Mouse (Mus musculus) G1E-ER4 (cell line): ENCODE measurements around the gene Gm16181. TPM values are rescaled to one million over a fixed set of nuclear protein-coding genes. Genes with fewer than 3 reads are reported as not detected.

Experiments
- GATA1 ChIP-seq: IDR thresholded peaks from one replicate; pipeline ENCODE4 v1.8.0; 2012; ENCODE audit warnings: low read length, inconsistent platforms
- polyA plus RNA-seq: library from polyadenylated mRNA; stranded (reverse); fragments of >175 nt; gene quantifications from 2 replicates; pipeline ENCODE4 v1.2.3, GENCODE M21; 2012

Gene Gm16181
- not detected in 2 replicates for polyA plus RNA-seq

- no peak for TF ChIP-seq GATA1
Measured at GRCm38 (mm10) chr17:35220156-35220952, at the start of gene Gm16181. TSS of gene Gm16181 (plus strand) at chr17:35220834.

- no peak for TF ChIP-seq GATA1
Measured at GRCm38 (mm10) chr17:35172445-35173234, 48.0 kb upstream of the Gm16181 start.

DNA sequence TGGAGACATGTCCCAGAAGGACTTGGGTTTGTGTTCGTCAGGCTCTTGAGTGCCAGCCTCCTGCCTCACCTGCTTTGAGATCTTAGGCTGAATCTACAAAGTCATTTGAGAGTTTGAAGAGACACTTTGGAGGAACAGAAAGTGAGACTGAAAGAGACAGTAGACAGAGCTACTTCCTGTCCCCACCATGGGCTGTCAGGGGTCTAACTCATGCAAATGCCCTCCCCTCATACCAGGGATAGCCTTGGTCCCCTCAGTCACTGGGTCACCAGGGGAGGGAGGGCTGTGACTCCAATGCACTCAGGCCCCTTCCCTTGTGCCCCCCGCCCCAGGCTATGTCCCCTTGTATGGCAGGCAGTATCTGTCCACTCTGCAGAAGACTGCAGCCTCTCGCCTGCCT is 47.3 kb upstream of the Gm16181 start:
- no peak for TF ChIP-seq GATA1

- no peak for TF ChIP-seq GATA1
Measured at GRCm38 (mm10) chr17:35174201-35174977, 46.2 kb upstream of the Gm16181 start.

- no peak for TF ChIP-seq GATA1
Measured at GRCm38 (mm10) chr17:35175382-35175781, 45.3 kb upstream of the Gm16181 start.

- no peak for TF ChIP-seq GATA1
Measured at GRCm38 (mm10) chr17:35175968-35176367, 44.7 kb upstream of the Gm16181 start, which contains the start of gene Aif1. TSS of gene Aif1 (minus strand) at chr17:35176068.

GRCm38 (mm10) chr17:35178528-35178927 is 42.1 kb upstream of the Gm16181 start:
- no peak for TF ChIP-seq GATA1

- no peak for TF ChIP-seq GATA1
Measured at GRCm38 (mm10) chr17:35180093-35180492, 40.5 kb upstream of the Gm16181 start.

DNA sequence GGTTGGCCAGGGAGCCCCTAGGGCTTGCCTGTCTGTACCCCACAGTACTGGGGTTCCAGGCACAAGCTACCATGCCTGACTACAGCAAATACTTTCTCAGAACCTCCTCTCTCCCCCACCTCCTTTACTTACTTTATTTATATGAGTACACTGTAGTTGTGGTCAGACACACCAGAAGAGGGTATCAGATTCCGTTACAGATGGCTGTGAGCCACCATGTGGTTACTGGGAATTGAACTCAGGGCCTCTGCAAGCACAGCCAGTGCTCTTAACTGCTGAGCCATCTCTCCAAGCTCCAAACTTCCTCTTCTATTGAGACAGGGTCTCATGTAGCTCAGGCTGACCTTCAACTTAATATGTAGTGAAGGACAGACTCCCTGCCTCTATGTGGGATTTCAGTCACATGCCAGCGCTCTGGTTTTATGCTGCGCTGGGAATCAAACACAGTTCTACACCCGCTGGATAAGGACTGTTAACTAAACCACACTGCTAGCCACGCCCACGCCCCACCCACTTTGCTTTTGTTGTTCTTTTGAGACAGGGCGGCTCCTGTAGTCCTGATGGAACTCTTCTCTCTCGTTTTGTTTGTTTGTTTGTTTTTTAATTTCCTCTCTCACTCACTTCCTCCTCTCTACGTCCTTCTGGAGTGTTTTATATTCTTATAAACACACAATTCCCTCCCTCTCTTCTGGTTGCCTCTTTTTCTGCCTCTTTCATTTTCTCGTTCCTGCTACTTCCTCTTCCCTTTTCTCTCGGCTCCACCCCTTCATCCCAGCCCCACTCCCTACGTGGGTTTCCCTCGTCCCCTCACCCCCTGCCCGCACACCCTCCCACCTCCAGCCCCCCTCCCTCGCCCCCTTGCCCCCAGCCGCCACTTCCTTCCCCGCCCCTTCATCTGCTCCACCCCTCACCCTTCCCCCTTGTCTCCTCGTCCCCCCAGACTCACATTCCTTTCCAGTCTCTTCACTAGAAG is 34.7 kb upstream of the Gm16181 start:
- no peak for TF ChIP-seq GATA1

DNA sequence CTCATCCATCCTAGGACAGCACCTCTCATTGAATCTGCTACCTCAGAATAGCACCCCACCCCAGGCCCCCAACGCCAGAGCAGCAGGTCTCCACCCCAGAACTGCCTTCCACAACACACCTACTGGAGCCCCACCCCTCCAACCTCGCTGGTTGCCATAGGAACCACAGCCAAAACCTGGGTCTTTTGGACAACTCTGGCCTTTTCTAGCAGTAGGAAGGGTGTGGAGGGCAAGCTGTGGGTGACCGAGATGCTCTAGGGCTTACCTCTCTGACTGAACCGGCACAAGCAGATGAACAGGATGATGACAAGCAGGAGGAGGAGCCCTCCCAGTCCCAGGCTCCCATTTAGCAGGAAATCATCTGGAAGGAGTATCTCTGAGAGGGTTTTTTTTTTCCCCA is 34.0 kb upstream of the Gm16181 start:
- TF ChIP-seq GATA1 = no peak

GRCm38 (mm10) chr17:35187345-35187744 is 33.3 kb upstream of the Gm16181 start:
- TF ChIP-seq GATA1 = no peak

- no peak for TF ChIP-seq GATA1
Measured at GRCm38 (mm10) chr17:35187959-35188610, 32.5 kb upstream of the Gm16181 start, which contains the start of gene Lst1. TSS of gene Lst1 (minus strand) at chr17:35188439.

DNA sequence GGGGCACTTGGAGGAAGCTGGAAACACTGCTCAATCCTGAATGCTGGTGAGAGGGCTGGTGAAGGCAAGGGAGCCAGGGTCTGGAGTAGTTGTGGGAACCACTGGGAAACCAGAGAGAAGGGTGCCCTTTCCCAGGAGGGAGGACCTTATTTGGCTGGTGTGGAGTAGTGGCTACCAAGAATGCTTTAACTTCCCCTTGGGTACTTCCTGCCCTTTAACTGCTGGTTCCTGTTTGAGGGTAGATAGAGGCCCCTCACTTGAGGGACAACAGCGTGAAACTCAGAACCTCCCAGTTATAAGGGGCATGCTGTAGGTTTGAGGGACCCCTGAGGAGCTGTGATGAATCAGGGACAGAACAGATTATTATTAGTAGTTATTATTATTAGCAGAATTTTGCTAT is 31.4 kb upstream of the Gm16181 start:
- no peak for TF ChIP-seq GATA1

DNA sequence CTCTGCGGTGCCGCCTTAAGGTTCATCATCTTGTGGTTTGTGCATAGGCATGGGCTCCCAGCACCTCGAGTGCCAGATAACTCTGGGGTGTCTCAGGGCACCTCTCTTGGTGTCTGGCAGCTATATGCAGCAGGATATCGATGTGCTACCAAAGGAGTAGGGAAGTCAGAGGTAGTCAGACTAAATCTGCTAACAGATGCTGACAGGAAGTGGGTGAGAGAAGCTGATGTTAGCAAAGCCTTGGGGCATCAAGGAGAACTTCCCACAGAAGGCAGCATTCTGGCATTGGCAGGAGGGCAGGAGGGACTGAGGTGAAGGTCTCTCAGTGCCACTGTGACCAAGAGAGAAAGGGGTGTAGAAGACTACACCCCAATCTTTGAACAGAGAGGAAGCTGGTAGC is 30.5 kb upstream of the Gm16181 start:
- TF ChIP-seq GATA1 = no peak
